Mouse (Mus musculus) liver, embryonic 14.5 days (tissue): ENCODE measurements at regions not wholly inside any gene's neighbourhood (a gene's known extent, or its start where the extent isn't known, plus 50 kb on each side); places are given as distances from the start of the nearest gene placed in this dataset.

Source experiments
- ATAC-seq: fragments of 200-750 bp; cut with Nextera tagmentation; 2 replicates; pipeline ENCODE4 v1.8.0; 2017; ENCODE audit warnings: moderate number of reproducible peaks, mild to moderate bottlenecking, moderate library complexity; ENCODE audit not compliant: insufficient read depth
- DNase-seq, 3 experiments: peaks; one replicate each; pipeline ENCODE4 v3.0.0-alpha.2; 2012 to 2013; ENCODE audit warnings: low read depth in 3 of 3, low spot score in 3 of 3
- H3K27ac ChIP-seq: fragments of 300-500 bp; sonication (generic); 2 replicates; pipeline ENCODE4 v1.5.1; 2014; ENCODE audit warnings: moderate library complexity, mild to moderate bottlenecking, control low read depth, inconsistent platforms
- H3K27me3 ChIP-seq: fragments of 300-500 bp; sonication (generic); 2 replicates; pipeline ENCODE4 v1.6.1; 2014; ENCODE audit warnings: mild to moderate bottlenecking, low read length, moderate library complexity; ENCODE audit not compliant: control insufficient read depth, insufficient read depth
- H3K36me3 ChIP-seq: fragments of 300-500 bp; sonication (generic); replicated peaks from 2 replicates; pipeline ENCODE4 v1.6.1; 2014; ENCODE audit warnings: low read depth; ENCODE audit not compliant: control insufficient read depth, insufficient read depth
- H3K4me1 ChIP-seq, 2 experiments: fragments of 200-500 bp in 1 of 2; fragments of 300-500 bp in 1 of 2; sonication (generic) in 1 of 2; replicated peaks; 2 replicates each; pipeline ENCODE4 v1.6.1; 2012 to 2014; ENCODE audit warnings: antibody characterized with exemption in 1 of 2, inconsistent platforms in 1 of 2, low read length in 1 of 2; ENCODE audit not compliant: control insufficient read depth in 2 of 2, insufficient read depth in 2 of 2
- H3K4me2 ChIP-seq: fragments of 300-500 bp; sonication (generic); 2 replicates; pipeline ENCODE4 v1.6.1; 2014; ENCODE audit warnings: low read depth, mild to moderate bottlenecking, control low read depth, moderate library complexity
- H3K4me3 ChIP-seq, 2 experiments: fragments of 200-500 bp in 1 of 2; fragments of 300-500 bp in 1 of 2; sonication (generic) in 1 of 2; 2 replicates each; pipeline ENCODE4 v1.5.1; 2012 to 2014; ENCODE audit warnings: low read depth in 2 of 2, low read length in 2 of 2, mild to moderate bottlenecking in 2 of 2, control low read depth in 1 of 2, inconsistent platforms in 1 of 2, moderate library complexity in 1 of 2; ENCODE audit not compliant: insufficient read depth in 1 of 2
- H3K9ac ChIP-seq: fragments of 300-500 bp; sonication (generic); replicated peaks from 2 replicates; pipeline ENCODE4 v1.6.1; 2014; ENCODE audit warnings: mild to moderate bottlenecking, control low read depth, moderate library complexity
- H3K9me3 ChIP-seq: fragments of 300-500 bp; sonication (generic); 2 replicates; pipeline ENCODE4 v1.6.1; 2016; ENCODE audit warnings: low read length, mixed read lengths; ENCODE audit not compliant: control insufficient read depth
- CTCF ChIP-seq: IDR thresholded peaks from 2 replicates; pipeline ENCODE4 v1.5.1; 2016; ENCODE audit warnings: antibody characterized with exemption, low read depth, control low read depth
- EP300 ChIP-seq: IDR thresholded peaks from 2 replicates; pipeline ENCODE4 v1.6.1; 2016; ENCODE audit warnings: antibody characterized with exemption, low read depth
- WGBS: fragments of 180-500 bp; shearing (Covaris S2); extraction: QIAGEN DNeasy Blood & Tissue Kit; methylation state at CpG from one replicate; pipeline ENCODE4 v1.1.7; 2014; ENCODE audit not compliant: insufficient replicate concordance; 5-methylcytosine and 5-hydroxymethylcytosine counted together

DNA sequence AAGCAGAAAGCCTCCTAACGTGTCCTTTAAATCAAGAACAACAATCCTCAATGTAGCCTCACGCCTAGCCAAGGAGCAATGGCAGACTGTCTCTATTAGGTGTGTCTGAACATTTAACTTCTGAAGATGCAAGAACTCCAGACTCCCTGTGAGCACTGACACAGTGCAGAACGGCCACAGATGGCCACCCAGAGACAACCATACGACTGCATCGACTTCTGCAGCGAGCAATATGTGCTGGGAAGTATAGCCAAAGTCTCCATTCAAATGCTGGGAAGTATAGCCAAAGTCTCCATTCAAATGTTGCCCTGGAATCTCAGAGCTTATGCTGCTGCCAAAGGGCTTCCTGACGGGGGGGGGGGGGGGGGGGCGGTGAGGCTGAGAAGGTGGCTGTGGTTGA is 463.5 kb downstream of the Efna5 start:
- Histone ChIP-seq H3K9me3 (no peaks in the 10 kb centered on the region), H3K9ac (no peak overlapping the region), H3K4me3 (no peak overlapping the region), H3K36me3 (no peaks in the 10 kb centered on the region), H3K4me1 (no peaks in the 10 kb centered on the region), H3K27ac (no peak overlapping the region), H3K4me2 (no peak overlapping the region), H3K27me3 (no peaks in the 10 kb centered on the region)
- no peak for DNase-seq
- no peak for TF ChIP-seq CTCF
- TF ChIP-seq EP300: no peak
- ATAC-seq: no peak
- WGBS: 50% methylated on average over 8 of the region's 8 CpGs

DNA sequence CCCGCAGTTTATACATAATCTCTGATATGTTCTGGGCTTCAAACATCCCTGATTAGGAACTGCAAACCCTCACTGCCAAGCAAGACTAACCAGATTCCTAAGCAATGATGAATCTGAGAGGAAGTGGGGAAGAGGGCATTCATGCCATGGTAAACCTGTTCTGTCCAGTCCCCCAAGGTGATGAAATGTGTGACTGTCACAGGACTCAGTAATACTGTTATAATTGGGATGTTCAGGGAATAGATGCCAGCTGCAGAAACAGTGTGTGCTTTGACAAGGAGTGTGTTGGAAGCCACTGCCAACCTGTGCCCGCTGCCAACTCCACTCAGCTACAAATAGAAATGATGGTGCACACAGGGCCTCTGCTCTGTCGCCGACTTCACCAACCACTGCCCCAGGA is 466.0 kb downstream of the Efna5 start:
- WGBS: 63% methylated on average over 4 of the region's 4 CpGs
- H3K27ac ChIP-seq: no peak overlapping the region
- H3K4me2 ChIP-seq: no peak overlapping the region
- DNase-seq (no peak), ATAC-seq (no peak)
- no peak overlapping the region for H3K9ac ChIP-seq
- no peaks in the 10 kb centered on the region for H3K4me1 ChIP-seq
- no peaks in the 10 kb centered on the region for H3K36me3 ChIP-seq
- no peak overlapping the region for H3K4me3 ChIP-seq
- no peaks in the 10 kb centered on the region for H3K27me3 ChIP-seq
- no peaks in the 10 kb centered on the region for H3K9me3 ChIP-seq
- no peak for TF ChIP-seq EP300

DNA sequence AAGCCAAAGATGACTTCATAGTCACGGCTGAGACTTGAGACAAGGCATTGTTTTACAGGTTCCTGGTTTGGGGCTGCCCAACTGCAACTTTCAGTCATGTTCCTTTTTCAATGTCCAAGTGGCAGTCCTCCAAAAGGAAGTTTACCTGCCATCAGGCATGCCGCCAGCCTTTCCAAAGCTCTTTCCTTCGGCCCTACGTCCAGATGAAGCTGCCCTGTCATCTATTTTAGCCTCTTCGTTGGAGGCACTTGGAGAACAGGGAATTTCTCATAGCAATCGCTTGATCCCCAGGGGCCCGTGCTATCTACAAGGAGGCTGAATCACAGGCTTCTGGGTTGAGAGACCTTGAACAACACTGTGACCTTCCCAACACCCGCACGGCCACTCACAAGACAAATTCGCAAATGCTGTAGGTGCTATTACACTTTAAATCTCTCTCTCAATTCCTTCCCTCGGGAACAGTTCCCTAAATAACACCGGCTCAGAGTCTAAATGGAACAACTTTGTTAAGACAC is 468.4 kb downstream of the Efna5 start:
- WGBS: 67% methylated on average over 12 of the region's 12 CpGs
- H3K27me3 ChIP-seq: no peaks in the 10 kb centered on the region
- TF ChIP-seq CTCF (no peak), EP300 (no peak)
- H3K4me3 ChIP-seq: no peak overlapping the region
- no peak for DNase-seq
- H3K4me2 ChIP-seq: no peak overlapping the region
- H3K9ac ChIP-seq: no peak overlapping the region
- H3K36me3 ChIP-seq: no peaks in the 10 kb centered on the region
- no peak for ATAC-seq
- no peaks in the 10 kb centered on the region for H3K9me3 ChIP-seq
- no peaks in the 10 kb centered on the region for H3K4me1 ChIP-seq
- H3K27ac ChIP-seq: no peak overlapping the region

DNA sequence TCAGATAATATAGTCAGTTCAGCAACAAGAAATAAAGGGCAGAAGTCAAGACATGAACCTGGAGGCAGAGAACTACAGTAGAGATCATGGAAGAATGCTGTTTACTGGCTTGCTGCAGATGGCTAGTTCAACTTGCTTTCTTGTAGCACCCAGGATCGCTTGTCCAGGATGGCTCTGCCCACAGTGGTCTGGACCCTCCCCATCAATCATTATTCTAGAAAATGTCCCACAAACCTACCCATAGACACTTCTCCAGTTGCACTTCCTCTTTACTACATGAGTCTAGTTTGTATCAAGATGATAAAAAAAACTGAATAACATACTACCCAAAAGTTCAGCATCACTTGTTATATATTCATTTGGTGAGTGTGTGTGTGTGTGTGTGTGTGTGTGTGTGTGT is 477.4 kb downstream of the Efna5 start:
- no peaks in the 10 kb centered on the region for H3K27me3 ChIP-seq
- H3K27ac ChIP-seq: no peak overlapping the region
- DNase-seq (no peak), ATAC-seq (no peak)
- H3K4me1 ChIP-seq: no peaks in the 10 kb centered on the region
- H3K36me3 ChIP-seq: no peaks in the 10 kb centered on the region
- no peaks in the 10 kb centered on the region for H3K9me3 ChIP-seq
- TF ChIP-seq CTCF: no peak
- TF ChIP-seq EP300: no peak
- WGBS: 18% methylated on average over 1 of the region's 1 CpGs
- no peak overlapping the region for H3K4me3 ChIP-seq
- H3K9ac ChIP-seq: no peak overlapping the region
- H3K4me2 ChIP-seq: no peak overlapping the region

DNA sequence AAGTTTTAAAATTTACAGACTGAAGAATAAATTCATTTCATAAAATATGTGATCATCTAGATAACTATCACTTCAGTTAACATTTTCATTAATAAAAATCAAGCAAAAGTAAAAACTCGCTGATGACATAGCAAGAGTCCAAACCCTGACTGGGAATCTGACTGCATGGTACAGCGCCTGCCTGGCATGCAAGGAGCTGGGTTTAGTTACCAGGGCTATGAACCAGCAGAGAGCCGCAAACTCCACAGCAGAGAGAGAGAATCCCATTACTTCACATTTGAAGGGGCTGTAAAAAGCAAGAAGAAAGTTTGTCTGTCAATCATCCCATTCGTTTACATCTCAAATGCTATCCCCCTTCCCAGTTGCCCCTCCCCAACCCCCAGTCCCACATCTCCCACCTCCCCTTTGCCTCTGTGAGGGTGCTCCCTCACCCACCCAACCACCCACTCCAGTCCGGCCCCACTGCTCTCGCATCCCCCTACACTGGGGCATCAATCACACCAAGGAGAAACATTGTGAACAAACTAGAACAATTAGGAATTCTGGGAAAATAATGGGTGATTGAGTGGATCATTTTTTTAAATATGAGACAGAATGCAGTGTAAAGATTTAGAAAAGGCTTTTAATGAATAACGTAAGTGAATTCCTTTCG is 487.6 kb downstream of the Efna5 start:
- Histone ChIP-seq H3K4me2 (no peak overlapping the region), H3K27me3 (no peaks in the 10 kb centered on the region), H3K27ac (no peak overlapping the region), H3K4me1 (no peaks in the 10 kb centered on the region), H3K36me3 (no peaks in the 10 kb centered on the region), H3K9me3 (no peaks in the 10 kb centered on the region), H3K4me3 (no peak overlapping the region), H3K9ac (no peak overlapping the region)
- ATAC-seq (no peak), DNase-seq (no peak)
- 77% methylated on average over 8 of the region's 8 CpGs for WGBS
- TF ChIP-seq EP300 (no peak), CTCF (no peak)
